Mouse (Mus musculus) E14TG2a.4 (cell line): ENCODE measurements around the gene Lsm10.
A peak's percentile ranks its signal among the peaks of the same experiment; 100 is the strongest.

ENCODE experiments used
- H3K27me3 ChIP-seq: 2 replicates; pipeline ENCODE4 v1.6.1; 2014; ENCODE audit warnings: low read length, control low read depth; ENCODE audit not compliant: insufficient read depth
- H3K36me3 ChIP-seq: 2 replicates; pipeline ENCODE4 v1.6.1; 2014; ENCODE audit warnings: low read length, control low read depth; ENCODE audit not compliant: insufficient read depth
- H3K4me1 ChIP-seq: replicated peaks from 2 replicates; pipeline ENCODE4 v1.6.1; 2014; ENCODE audit warnings: low read depth, low read length, control low read depth
- H3K4me3 ChIP-seq: replicated peaks from 2 replicates; pipeline ENCODE4 v1.5.1; 2014; ENCODE audit warnings: mild to moderate bottlenecking, low read length
- H3K9me3 ChIP-seq: 2 replicates; pipeline ENCODE4 v1.6.1; 2014; ENCODE audit warnings: low read length, control low read depth
- CTCF ChIP-seq: conservative IDR thresholded peaks from 2 replicates; pipeline ENCODE4 v1.5.1; 2014; ENCODE audit warnings: low read length
- NANOG ChIP-seq: IDR thresholded peaks from 2 replicates; pipeline ENCODE4 v1.6.1; 2014; ENCODE audit warnings: borderline replicate concordance, low read length, mixed read lengths
- POU5F1 ChIP-seq: IDR thresholded peaks from 2 replicates; pipeline ENCODE4 v1.6.1; 2014; ENCODE audit warnings: low read length, borderline replicate concordance

Gene Lsm10

DNA sequence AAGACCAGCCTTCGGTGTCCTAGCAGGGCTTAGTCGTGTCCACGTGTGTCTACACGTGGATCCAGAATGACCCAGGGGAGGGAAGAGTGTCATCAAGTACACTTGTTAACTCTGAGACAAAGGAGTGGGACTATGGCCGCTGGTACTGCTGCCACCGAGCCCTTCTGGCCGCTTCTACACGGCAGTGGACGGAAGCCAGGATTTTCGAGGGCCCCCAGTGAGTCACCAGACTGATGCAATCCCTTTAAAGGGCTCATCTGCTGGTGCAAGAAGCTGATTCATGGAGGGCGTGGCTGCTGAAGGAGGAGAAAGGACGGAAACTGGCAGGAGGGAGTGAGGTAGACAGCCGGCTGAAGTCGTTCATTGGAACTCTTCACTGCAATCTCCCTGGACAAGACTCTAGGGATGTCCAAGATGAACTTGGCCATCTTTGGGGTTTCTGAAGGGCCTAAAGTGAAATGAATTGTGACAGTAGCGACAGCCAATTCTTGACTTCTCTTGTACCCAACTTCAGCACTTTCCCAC lies 6.7 kb downstream of the Lsm10 start:
- H3K9me3 ChIP-seq, result no peaks in the 10 kb centered on the region
- H3K36me3 ChIP-seq, result peaks cover 40% of the 10 kb centered on the region
- H3K27me3 ChIP-seq, result peaks cover 3% of the 10 kb centered on the region; the same call in 1 of the 2 replicates
- H3K4me3 ChIP-seq, result peak overlapping the region; percentile 98
- no peak for TF ChIP-seq NANOG
- no peak for TF ChIP-seq CTCF
- no peak for TF ChIP-seq POU5F1
- H3K4me1 ChIP-seq, result peaks cover 89% of the 10 kb centered on the region

DNA sequence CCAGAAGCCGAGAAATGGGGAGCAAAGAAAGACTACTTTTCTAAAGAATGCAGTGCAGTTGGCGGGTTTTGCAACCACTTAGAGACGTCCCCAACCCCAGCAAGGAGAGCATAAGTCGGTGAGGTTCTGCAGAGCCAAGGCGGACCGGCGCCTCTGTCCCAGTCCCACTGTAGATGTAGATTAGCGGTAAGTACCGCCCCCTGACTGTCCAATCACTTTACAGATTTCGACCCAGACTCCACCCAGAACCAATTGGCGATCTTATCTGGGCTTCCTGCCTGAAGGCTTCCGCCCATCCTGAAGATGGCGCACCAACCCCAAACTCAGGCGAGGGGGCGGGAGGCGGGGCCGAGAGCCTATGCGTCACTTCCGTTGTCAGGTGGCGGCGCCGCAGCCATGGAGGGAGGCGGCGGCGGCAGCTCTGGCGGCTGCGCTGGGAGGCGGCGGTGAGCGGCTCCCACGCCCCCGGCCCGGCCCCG lies 7.2 kb downstream of the Lsm10 start, which contains the start of gene Stk40:
Stk40 (plus strand) TSS at position 368 of the 479 bp plus-strand sequence.
- peaks cover 89% of the 10 kb centered on the region for H3K4me1 ChIP-seq
- H3K27me3 ChIP-seq, result peaks cover 3% of the 10 kb centered on the region; the same call in 1 of the 2 replicates
- peak within 1 kb of the TSS; percentile 98 for H3K4me3 ChIP-seq
- no peaks in the 10 kb centered on the region for H3K9me3 ChIP-seq
- peaks cover 38% of the 10 kb centered on the region for H3K36me3 ChIP-seq
- TF ChIP-seq POU5F1 (no peak), NANOG (no peak), CTCF (no peak)

DNA sequence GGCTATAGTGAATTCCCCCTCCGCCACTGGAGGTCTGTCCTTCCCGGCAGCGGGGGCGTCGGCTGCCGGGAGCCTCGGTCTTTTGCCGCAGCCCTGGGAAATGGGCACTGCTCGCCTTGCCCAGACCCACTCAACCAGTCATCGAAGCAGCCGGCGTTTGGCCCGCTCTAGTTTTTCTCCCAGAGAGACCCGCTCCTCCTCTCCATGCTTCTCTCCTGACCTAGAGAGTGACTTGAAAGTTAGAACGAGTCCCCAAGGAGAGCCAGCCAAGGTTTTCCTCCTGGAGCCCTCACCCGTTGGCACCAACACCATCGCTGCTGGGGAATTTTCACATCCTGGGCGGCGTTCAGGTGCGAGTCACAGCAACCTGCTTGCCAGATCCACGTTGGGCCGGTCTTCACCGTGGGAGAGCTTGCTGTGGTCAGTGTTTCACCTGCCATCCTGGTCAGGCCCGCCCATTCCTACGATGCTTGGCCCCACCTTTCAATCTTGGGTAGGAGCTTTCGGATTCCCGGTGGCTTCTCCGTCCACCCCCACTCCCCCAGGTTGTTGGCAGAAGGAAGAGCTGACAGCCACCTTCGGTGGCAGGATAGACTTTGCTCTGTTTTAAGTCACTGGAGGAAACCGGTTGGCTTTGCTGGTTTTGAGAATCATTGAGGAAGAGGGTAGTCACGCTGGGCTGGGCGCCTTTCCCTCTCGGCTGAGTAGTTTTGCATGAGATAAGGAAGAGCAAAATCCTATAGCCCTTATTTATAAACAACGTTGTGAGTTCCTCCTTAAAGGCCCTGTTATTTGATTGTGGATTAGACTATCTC lies 8.0 kb downstream of the Lsm10 start:
- Histone ChIP-seq H3K36me3 (peaks cover 34% of the 10 kb centered on the region), H3K4me3 (peak overlapping the region; percentile 98), H3K9me3 (no peaks in the 10 kb centered on the region), H3K27me3 (peaks cover 3% of the 10 kb centered on the region; the same call in 1 of the 2 replicates), H3K4me1 (peaks cover 89% of the 10 kb centered on the region)
- no peak for TF ChIP-seq NANOG
- no peak for TF ChIP-seq POU5F1
- TF ChIP-seq CTCF, result no peak

DNA sequence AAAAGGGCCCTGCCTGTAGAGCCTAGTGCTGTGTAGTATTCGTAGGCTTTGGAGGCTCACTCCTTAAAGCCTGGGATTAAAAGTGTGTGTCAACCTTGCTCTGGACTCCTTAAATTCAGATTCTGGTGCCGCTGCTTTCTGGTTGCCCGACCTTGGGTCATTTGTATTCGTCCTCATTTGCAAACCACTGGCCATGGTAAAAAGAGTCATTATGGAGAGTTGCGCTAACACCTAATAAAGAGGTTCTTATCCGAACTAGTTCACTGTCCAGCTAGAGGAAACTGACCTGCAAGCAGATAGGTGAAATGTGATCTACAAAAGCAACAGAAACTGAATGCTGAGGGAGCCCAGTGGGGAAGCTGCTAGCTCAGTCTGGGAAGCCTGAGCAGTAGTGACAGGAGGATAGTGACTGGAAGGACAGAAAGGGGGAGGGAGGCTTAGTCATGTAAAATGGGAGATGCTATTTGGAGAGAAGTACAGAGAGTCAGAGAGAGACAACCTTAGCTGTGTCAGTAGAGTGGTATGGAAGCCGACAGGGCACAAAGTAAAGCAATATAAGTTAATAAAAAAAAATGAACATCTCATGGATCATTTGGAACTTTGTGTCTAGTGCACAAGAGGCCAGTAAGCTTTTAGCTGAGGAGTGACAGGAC lies 8.8 kb downstream of the Lsm10 start:
- Histone ChIP-seq H3K4me1 (peaks cover 89% of the 10 kb centered on the region), H3K9me3 (no peaks in the 10 kb centered on the region), H3K27me3 (peaks cover 3% of the 10 kb centered on the region; the same call in 1 of the 2 replicates), H3K36me3 (peaks cover 28% of the 10 kb centered on the region), H3K4me3 (peak overlapping the region; percentile 98)
- TF ChIP-seq NANOG (no peak), CTCF (no peak), POU5F1 (no peak)

DNA sequence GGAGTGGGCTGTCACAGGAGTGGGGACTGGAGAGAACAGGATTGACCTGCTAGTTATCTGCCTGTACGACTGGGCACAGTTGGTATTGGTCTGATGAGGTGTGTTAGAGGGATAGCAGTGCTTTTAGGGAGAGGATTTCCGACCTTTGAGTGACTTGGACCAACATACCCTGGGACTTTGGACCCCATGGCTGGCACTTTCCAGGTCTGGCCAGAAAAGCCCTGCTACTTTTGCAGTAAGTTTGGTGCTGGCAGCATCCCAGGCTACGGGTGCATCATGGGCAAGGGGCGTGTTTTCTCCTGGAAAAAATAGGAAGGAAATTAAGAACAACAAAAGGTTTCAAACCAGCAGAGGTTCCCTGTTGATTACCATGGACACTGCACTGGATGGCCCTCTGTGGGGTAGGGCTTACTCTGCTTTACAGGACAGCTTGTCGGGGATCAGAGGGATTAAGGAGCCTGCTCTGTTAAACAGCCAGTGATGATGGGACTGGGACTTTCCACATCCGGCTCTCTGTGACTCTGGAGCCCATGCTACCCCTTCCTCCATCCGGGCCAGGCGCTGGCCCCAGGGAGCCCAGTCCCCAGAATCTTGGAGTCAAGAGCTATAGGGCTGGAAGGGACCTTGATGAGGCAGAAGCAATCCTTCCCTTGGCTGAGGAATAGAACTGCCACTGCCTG lies 11.8 kb downstream of the Lsm10 start:
- Histone ChIP-seq H3K36me3 (peaks cover 16% of the 10 kb centered on the region; the same call in 1 of the 2 replicates), H3K4me3 (no peak overlapping the region; the same call in 1 of the 2 replicates), H3K9me3 (no peaks in the 10 kb centered on the region), H3K4me1 (peaks cover 89% of the 10 kb centered on the region), H3K27me3 (peaks cover 3% of the 10 kb centered on the region; the same call in 1 of the 2 replicates)
- TF ChIP-seq POU5F1, result no peak
- no peak for TF ChIP-seq NANOG
- no peak for TF ChIP-seq CTCF

DNA sequence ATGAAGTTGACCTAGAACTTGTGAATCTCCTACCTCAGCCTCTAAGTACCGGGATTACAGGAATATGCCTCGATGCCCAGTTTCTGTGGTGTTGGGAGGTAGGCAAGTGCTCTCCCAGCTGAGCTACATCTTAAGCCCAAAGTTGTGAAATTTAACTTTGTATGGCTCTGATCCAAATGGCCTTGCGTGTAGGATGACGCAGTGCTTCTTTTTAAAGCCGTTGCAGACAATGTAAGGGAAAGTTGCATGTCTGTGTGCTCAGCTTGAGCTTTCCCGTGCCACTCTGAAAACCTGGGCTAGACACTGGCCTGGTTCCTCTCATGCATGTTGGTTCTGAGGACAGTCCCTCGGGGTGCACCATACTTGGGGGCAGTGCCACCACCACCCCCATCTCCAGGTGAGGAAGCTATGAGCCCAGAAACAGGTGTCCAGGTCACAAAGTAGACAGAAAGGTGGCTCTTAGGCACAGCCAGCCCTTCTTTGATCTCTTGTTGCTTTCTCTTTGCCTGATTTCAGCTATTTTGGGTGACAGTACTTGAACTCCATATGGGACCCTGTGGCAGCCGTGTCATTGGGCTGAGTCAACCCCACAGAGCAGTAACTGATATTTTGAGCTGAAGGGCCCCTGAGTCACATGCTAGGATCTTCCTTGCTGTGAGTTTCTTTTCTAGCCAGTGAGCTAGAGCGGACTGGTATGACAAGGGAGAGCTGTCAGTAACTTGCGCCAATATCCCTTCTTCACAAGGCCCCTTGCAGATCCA lies 13.4 kb downstream of the Lsm10 start:
- no peaks in the 10 kb centered on the region for H3K27me3 ChIP-seq
- TF ChIP-seq CTCF (no peak), NANOG (no peak), POU5F1 (no peak)
- no peaks in the 10 kb centered on the region for H3K9me3 ChIP-seq
- peaks cover 94% of the 10 kb centered on the region for H3K4me1 ChIP-seq
- H3K36me3 ChIP-seq, result peaks cover 21% of the 10 kb centered on the region; the same call in 1 of the 2 replicates
- H3K4me3 ChIP-seq, result peak overlapping the region; percentile 52

DNA sequence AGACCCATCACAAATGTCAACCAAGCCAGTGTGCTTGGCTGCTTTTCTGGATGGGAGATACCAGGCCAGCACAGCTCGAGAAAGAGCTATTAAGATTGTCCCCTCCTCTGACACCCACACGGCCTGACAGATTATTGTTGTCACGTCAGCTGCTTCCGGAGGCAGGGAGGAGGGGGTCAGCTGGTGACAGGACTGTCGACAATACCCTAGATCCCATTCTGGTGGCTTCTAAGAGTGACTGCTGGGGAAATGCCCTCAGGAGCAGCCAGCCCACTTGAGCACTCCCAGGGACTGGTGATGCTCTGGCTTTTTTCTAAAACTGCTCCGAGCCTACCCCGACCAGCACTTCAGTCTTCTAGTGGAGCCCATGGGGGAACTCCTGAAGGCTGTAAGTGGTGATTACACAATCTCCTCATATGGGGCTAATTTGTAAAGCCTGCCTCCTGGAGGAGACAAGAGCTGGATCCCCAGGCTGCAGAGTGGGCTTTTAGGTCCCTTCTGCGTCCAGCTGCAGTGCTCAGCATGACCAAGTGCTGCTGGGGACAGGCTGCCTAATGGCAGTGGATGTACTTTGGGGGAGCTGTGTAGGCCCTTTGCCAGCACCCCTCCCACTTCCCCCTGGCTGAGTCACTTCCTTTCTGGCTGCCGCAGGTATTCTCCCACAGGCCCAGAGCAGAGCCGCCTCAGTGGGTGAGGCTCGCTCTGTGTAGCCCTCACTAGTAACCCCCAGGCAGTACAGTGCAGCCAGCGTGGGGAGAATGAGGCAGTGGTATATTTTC lies 14.1 kb downstream of the Lsm10 start:
- TF ChIP-seq POU5F1 (no peak), CTCF (no peak), NANOG (no peak)
- Histone ChIP-seq H3K4me3 (peak overlapping the region; percentile 52), H3K9me3 (no peaks in the 10 kb centered on the region), H3K4me1 (peaks cover 88% of the 10 kb centered on the region), H3K27me3 (no peaks in the 10 kb centered on the region), H3K36me3 (peaks cover 22% of the 10 kb centered on the region; the same call in 1 of the 2 replicates)
